In the genomic region with DNA sequence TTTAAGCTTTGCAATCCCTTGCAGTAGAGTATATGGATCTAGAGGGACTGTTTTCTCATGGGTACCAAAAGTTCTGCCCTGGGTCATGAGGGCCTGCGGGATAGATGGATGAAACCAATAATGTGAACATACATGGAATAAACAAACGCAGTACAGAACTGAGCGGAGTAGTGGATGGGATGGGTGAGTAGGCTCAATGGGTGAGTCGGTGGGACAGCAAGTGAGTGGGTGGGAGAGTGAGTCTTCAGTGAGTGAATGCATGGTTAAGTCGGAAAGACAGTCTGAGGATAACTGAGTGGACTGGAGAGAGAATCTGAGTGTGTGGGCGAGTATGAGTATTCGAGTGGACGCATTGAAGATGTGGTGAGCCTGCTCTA, we compare ENCODE assay signal across 8 mouse cellular contexts. TPM values are rescaled to one million over a fixed set of nuclear protein-coding genes. Genes with fewer than 3 reads are reported as not detected.
DNase-seq lines count a peak whose midpoint lies in the region; ATAC-seq and TF ChIP-seq lines count a peak whose summit lies in the region.

No protein-coding gene starts in this region.

- no peaks in the 10 kb centered on the region for H3K9me3 ChIP-seq in heart, postnatal 0 days (replicated peaks; ENCODE audit: control insufficient read depth, low read length)
- no peaks in the 10 kb centered on the region for H3K9me3 ChIP-seq in embryonic facial prominence, embryonic 10.5 days
- H3K9me3 ChIP-seq in hindbrain, embryonic 16.5 days (ENCODE audit: control insufficient read depth, low read length), result no peaks in the 10 kb centered on the region; the same call in 1 of the 2 replicates
- no peaks in the 10 kb centered on the region for H3K9me3 ChIP-seq in midbrain, embryonic 16.5 days (replicated peaks; ENCODE audit: control insufficient read depth, low read length, poor library complexity, severe bottlenecking)

- 0 out of 2 replicates have a peak overlapping the region, but pooled peaks have one; percentile 59 for H3K27ac ChIP-seq in heart, postnatal 0 days (ENCODE audit: low read depth)
- H3K27ac ChIP-seq in embryonic facial prominence, embryonic 10.5 days (replicated peaks), result peak overlapping the region; percentile 90
- H3K27ac ChIP-seq in hindbrain, embryonic 16.5 days (ENCODE audit: low read depth, low read length), result no peak overlapping the region
- no peak overlapping the region for H3K27ac ChIP-seq in midbrain, embryonic 16.5 days (ENCODE audit: low read length)

- TF ChIP-seq EP300 in heart, postnatal 0 days (IDR thresholded peaks at IDR 0.05; ENCODE audit: low read depth), result no peak

- ATAC-seq in heart, postnatal 0 days (ENCODE audit: insufficient read depth, low read depth), result no peak
- ATAC-seq in hindbrain, embryonic 16.5 days, result peak; percentile 21; the same call in 1 of the 2 replicates
- peak; percentile 42 for ATAC-seq in midbrain, embryonic 16.5 days

- DNase-seq in heart, postnatal 0 days (ENCODE audit: low spot score), result no peak
- DNase-seq in heart, adult 11 months, result no peak
- no peak for DNase-seq in embryonic facial prominence, embryonic 10.5 days (ENCODE audit: low spot score)
- no peak for DNase-seq in thymus, postnatal 25 days
- DNase-seq in adrenal gland, adult 2 months, result no peak
- DNase-seq in spleen, adult 12 weeks (ENCODE audit: low spot score), result no peak

- peak overlapping the region; percentile 64 for H3K4me3 ChIP-seq in heart, postnatal 0 days (ENCODE audit: low read depth, low read length)
- H3K4me3 ChIP-seq in embryonic facial prominence, embryonic 10.5 days, result peak overlapping the region; percentile 83
- peak overlapping the region; percentile 77 for H3K4me3 ChIP-seq in hindbrain, embryonic 16.5 days (ENCODE audit: low read length)
- H3K4me3 ChIP-seq in midbrain, embryonic 16.5 days (ENCODE audit: low read depth, low read length), result peak overlapping the region; percentile 60

- TF ChIP-seq CTCF in heart, postnatal 0 days (IDR thresholded peaks at IDR 0.05; ENCODE audit: low read depth), result no peak

- WGBS in heart, postnatal 0 days, result 30% methylated on average over 8 of the region's 8 CpGs
- 33% methylated on average over 8 of the region's 8 CpGs for WGBS in embryonic facial prominence, embryonic 10.5 days
- 26% methylated on average over 8 of the region's 8 CpGs for WGBS in hindbrain, embryonic 16.5 days
- WGBS in midbrain, embryonic 16.5 days, result 31% methylated on average over 8 of the region's 8 CpGs

- H3K4me1 ChIP-seq in heart, postnatal 0 days (ENCODE audit: control insufficient read depth, insufficient read depth), result 0 out of 2 replicates have a peak, but pooled peaks cover 6% of the 10 kb centered on the region
- H3K4me1 ChIP-seq in embryonic facial prominence, embryonic 10.5 days, result peaks cover 28% of the 10 kb centered on the region
- H3K4me1 ChIP-seq in hindbrain, embryonic 16.5 days (ENCODE audit: control insufficient read depth, insufficient read depth, low read depth, low read length), result peaks cover 12% of the 10 kb centered on the region
- H3K4me1 ChIP-seq in midbrain, embryonic 16.5 days (ENCODE audit: control insufficient read depth, insufficient read depth, low read length), result peaks cover 11% of the 10 kb centered on the region

- peaks cover 48% of the 10 kb centered on the region for H3K27me3 ChIP-seq in heart, postnatal 0 days (ENCODE audit: control insufficient read depth, insufficient read depth, low read length)
- peaks cover 58% of the 10 kb centered on the region for H3K27me3 ChIP-seq in embryonic facial prominence, embryonic 10.5 days (replicated peaks; ENCODE audit: low read depth, poor library complexity, severe bottlenecking)
- H3K27me3 ChIP-seq in hindbrain, embryonic 16.5 days (replicated peaks; ENCODE audit: control insufficient read depth, insufficient read depth, low read length), result peaks cover 4% of the 10 kb centered on the region
- H3K27me3 ChIP-seq in midbrain, embryonic 16.5 days (ENCODE audit: control insufficient read depth, insufficient read depth, low read depth, low read length), result peaks cover 5% of the 10 kb centered on the region; the same call in 1 of the 2 replicates

- H3K4me2 ChIP-seq in heart, postnatal 0 days (ENCODE audit: low read depth, low read length), result peak overlapping the region; percentile 91
- H3K4me2 ChIP-seq in hindbrain, embryonic 16.5 days (ENCODE audit: low read length), result peak overlapping the region; percentile 99
- peak overlapping the region; percentile 94 for H3K4me2 ChIP-seq in midbrain, embryonic 16.5 days (ENCODE audit: low read length)

- H3K9ac ChIP-seq in heart, postnatal 0 days (replicated peaks; ENCODE audit: low read depth, low read length), result no peak overlapping the region
- H3K9ac ChIP-seq in hindbrain, embryonic 16.5 days (ENCODE audit: low read depth, low read length), result peak overlapping the region; percentile 80
- H3K9ac ChIP-seq in midbrain, embryonic 16.5 days (ENCODE audit: low read depth, low read length), result peak overlapping the region; percentile 76

- no peaks in the 10 kb centered on the region for H3K36me3 ChIP-seq in heart, postnatal 0 days (replicated peaks; ENCODE audit: control insufficient read depth, insufficient read depth, low read length)
- no peaks in the 10 kb centered on the region for H3K36me3 ChIP-seq in embryonic facial prominence, embryonic 10.5 days (replicated peaks)
- H3K36me3 ChIP-seq in hindbrain, embryonic 16.5 days (ENCODE audit: control insufficient read depth, insufficient read depth, low read length), result no peaks in the 10 kb centered on the region
- H3K36me3 ChIP-seq in midbrain, embryonic 16.5 days (ENCODE audit: control insufficient read depth, insufficient read depth, low read length), result no peaks in the 10 kb centered on the region

RNA-seq across cellular contexts. Expression of gene Gxylt2, which starts 0.3 kb away (rescaled TPM):
- total RNA-seq in heart, postnatal 0 days (2014; rRNA removed; ENCODE audit: low replicate concordance), result 4.8 and 7.7 TPM in 2 replicates
- 2.4 and 3.1 TPM in 2 replicates for polyA plus RNA-seq in heart, postnatal 0 days (2015; fragmentation: Nextera tagmentation; extraction: Ambion mirVana)
- 2.2 and 3.6 TPM in 2 replicates for polyA plus RNA-seq in embryonic facial prominence, embryonic 10.5 days (2016; fragmentation: Nextera tagmentation; extraction: Ambion mirVana)
- 1.1 and 2.5 TPM in 2 replicates for polyA plus RNA-seq in hindbrain, embryonic 16.5 days (2015; fragmentation: Nextera tagmentation; extraction: Ambion mirVana)
- polyA plus RNA-seq in midbrain, embryonic 16.5 days (2015; fragmentation: Nextera tagmentation; extraction: Ambion mirVana), result 1.2 and 1.3 TPM in 2 replicates
- total RNA-seq in adrenal gland, adult 2 months (2021), result under 1 TPM; 0.40 to 0.73 TPM
- polyA plus RNA-seq in adrenal gland, adult 2 months (2012; rRNA removed), result 1.1 and 2.9 TPM in 2 replicates

RNA-seq across cellular contexts. Expression of gene Shq1, which starts 33.2 kb away (rescaled TPM):
- total RNA-seq in heart, postnatal 0 days (2014; rRNA removed; ENCODE audit: low replicate concordance), result 1.4 and 3.5 TPM in 2 replicates
- polyA plus RNA-seq in heart, postnatal 0 days (2015; fragmentation: Nextera tagmentation; extraction: Ambion mirVana), result 5.1 and 6.2 TPM in 2 replicates
- polyA plus RNA-seq in embryonic facial prominence, embryonic 10.5 days (2016; fragmentation: Nextera tagmentation; extraction: Ambion mirVana), result 23.7 and 25.8 TPM in 2 replicates
- 8.9 and 10.1 TPM in 2 replicates for polyA plus RNA-seq in hindbrain, embryonic 16.5 days (2015; fragmentation: Nextera tagmentation; extraction: Ambion mirVana)
- polyA plus RNA-seq in midbrain, embryonic 16.5 days (2015; fragmentation: Nextera tagmentation; extraction: Ambion mirVana), result 9.7 and 10.2 TPM in 2 replicates
- total RNA-seq in adrenal gland, adult 2 months (2021), result 1 to 10 TPM; 8.5 to 8.6 TPM
- 3.7 and 4.5 TPM in 2 replicates for polyA plus RNA-seq in adrenal gland, adult 2 months (2012; rRNA removed)

Comparison
In these comparisons a context has a peak if more than half of its experiments do, and no peak if none do; other contexts are left out.
1. H3K27ac ChIP-seq: peak in heart, postnatal 0 days (single experiment) and embryonic facial prominence, embryonic 10.5 days (single experiment); none in hindbrain, embryonic 16.5 days (single experiment) and midbrain, embryonic 16.5 days (single experiment).
2. Peak in every context shown above with its lines, with median percentiles within 50 percentile points of each other: H3K4me2 ChIP-seq and H3K4me3 ChIP-seq.